Mouse (Mus musculus) ES-Bruce4 (cell line): ENCODE measurements around the gene Plekha6.

Experiments
- CTCF ChIP-seq: IDR thresholded peaks from one replicate; pipeline ENCODE4 v1.8.1; 2011; ENCODE audit warnings: low read depth, low read length
- POLR2A ChIP-seq: IDR thresholded peaks from one replicate; pipeline ENCODE4 v1.8.1; 2011; ENCODE audit warnings: low read length; ENCODE audit not compliant: insufficient read depth

GRCm38 (mm10) chr1:133197266-133197665 lies 33.3 kb downstream of the Plekha6 start:
- TF ChIP-seq CTCF: no peak
- no peak for TF ChIP-seq POLR2A
